Mouse (Mus musculus) lung, postnatal 4 days (tissue): ENCODE measurements at regions not wholly inside any gene's neighbourhood (a gene's known extent, or its start where the extent isn't known, plus 50 kb on each side); places are given as distances from the start of the nearest gene placed in this dataset.

Experiments used
- DNase-seq, 2 experiments: peaks; one replicate each; pipeline ENCODE4 v3.0.0; 2021

- no peak for DNase-seq
Observed at GRCm38 (mm10) chr2:56083226-56083625, 647.5 kb downstream of the Kcnj3 start.

GRCm38 (mm10) chr2:56109531-56109930, 673.8 kb downstream of the Kcnj3 start:
- no peak for DNase-seq

DNA sequence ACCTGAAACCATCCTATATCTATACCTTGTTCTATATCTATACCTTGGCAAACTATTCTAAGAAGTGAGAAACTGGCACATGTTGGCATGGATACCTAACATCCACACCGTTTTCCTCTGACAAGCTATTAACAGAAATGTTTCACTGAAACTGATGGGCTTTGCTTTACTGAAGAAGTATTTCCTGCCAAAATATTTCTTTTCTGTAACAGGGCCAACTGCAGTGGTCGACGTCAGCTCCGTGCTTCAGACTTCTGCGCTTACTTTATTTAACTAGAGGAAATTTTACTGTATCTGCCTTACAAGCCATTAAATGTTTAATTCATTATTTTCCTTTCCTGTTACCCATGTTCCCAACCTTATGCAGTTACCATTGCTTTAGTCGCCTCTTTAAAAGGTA, 674.2 kb downstream of the Kcnj3 start:
- DNase-seq = no peak

DNA sequence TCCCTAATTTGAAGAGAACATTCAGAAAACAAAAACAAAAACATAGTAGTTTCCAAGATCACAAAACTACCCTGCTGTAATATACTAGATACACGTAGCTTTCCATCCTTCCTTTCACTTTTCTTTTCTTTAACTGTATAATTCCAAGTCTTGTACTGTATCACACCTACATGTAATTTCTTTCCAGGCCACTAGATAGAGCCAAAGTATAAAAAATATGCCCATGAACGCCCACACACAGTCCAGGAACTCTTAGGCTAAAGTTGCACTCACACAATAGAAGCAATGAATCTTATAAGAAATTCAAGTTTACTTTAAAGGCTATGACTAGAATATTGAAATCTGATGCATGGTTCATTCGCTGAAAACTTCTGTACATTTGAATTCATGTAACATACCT, 678.7 kb downstream of the Kcnj3 start:
- peak in 1 of 2 experiments; percentile 4 for DNase-seq

- DNase-seq = no peak
Observed at GRCm38 (mm10) chr2:56119368-56119767, 683.6 kb downstream of the Kcnj3 start.

DNA sequence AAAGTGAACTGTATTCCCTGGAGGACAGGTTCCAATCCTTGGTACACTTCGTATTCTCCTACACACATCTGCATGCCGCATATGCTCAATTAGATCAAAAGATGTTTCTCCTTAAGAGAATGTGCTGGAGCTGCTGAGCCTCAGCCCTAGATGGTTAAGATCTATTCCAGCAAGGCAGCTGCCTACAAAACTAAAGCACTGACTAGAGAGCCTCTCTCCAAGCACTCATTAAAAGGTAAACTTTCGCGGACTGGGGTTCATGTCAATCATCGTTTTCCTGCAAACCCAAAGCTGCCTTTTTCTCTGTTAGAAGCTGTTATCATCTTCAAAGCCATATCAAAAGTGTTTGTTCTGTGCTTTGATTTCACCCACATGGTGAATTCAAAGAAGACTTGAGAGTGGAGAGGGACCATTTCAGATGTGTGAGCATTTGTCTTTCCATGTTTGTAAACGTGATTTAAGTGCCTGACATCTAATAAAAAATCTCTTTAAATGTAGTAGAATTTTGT, 711.4 kb downstream of the Kcnj3 start:
- DNase-seq = no peak

- no peak for DNase-seq
Observed at GRCm38 (mm10) chr2:56196449-56196848, 760.7 kb downstream of the Kcnj3 start.

DNA sequence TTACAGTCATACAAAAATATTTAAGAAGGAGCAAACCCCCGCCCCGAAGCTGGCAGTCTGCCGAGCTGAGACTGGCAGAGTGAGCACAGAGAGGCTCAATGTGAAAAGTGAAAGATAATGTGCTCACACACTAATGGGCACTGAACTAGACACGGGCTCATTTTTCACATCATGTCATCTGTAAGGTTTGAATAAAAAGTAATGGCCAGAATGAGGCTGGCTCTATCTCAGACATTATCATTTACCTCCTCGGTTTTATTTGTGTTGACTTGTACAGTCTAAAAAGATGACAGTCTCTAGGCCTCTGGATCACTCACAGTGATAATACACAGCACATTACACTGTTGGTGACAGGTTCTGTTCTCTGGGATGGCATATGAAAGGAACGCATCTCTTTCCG, 791.7 kb downstream of the Kcnj3 start:
- DNase-seq = no peak

GRCm38 (mm10) chr2:56233042-56233441, 797.3 kb downstream of the Kcnj3 start:
- DNase-seq = no peak

DNA sequence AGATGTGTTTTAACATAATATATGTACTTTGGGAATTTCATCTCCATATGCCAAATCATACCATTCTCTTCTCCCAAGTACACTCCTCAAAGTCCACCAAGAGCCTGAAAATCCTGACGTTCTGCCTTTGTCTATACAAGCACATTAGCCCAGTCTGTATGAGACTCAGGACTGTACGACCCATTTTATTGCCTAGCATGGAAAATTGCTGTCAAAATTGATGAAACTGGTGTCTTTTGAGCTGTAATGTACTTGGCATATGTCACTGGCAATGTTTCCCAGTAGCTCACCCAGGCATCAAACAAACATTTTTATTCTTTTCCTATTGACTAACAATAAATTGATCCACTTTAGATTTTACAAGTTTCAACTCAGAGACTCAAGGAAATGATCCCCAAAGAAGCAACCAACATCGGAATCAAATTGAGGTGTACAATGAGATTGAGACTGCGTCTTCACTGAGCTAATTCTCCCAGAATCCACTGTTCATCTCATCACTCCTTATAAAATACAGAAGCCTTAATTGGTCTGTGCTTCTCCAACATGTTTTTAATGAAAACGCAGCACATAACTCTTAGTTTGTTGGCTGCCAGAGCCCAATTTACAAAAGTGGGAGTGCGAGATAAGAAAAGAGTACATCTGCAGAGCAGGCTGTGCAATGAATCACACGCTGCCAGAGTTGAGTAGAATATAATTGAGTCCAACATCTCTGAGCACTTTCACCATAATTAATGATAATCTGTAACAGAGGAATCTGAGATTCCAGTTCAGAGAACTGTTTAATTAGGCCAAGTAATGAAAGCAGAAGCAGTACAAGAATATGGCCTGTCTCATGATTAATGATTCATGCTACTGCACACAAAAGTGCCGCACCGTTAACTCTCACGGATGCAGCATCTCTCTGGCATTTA, 821.5 kb downstream of the Kcnj3 start:
- no peak for DNase-seq

- DNase-seq = peak in 1 of 2 experiments; percentile 5
Observed at GRCm38 (mm10) chr2:56304920-56305319, 818.9 kb downstream of the Nr4a2 start.

- no peak for DNase-seq
Observed at GRCm38 (mm10) chr2:56321692-56322091, 802.1 kb downstream of the Nr4a2 start.

DNA sequence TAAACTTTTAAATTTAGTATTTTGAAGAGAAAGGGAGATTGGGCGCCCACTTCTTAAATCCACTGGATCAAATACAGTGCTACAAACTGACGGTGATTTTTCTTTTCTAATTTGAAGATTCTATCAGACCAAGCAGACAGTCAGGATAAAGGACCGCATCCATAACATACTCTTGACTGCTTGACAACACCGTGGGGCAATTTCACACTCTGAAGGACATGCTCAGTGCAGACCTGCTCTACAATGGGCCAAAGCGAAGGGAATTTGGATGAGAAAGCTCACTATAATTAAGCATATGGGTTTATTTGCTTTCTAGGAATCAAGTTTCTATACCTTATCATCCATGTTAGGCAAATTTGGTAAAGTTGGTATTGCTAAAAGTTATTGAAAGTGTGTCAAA, 801.3 kb downstream of the Nr4a2 start:
- no peak for DNase-seq

DNA sequence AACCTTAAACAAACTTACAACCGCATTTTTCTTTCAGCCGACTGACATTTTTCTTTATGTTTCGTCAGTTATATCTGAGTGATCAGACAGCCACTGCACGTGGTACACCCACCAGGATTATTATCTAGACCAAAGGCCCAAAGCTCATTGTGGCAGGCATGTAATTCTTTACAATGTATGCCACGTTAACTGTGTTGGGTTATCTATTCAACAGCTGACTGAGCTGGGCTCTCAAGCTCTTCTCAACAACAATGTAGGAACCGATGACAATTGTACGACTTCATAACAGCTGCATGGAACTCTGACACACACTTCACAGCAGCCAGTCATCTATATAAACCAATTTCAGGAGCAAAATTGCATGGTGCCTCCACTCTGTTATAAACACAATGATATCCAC, 787.8 kb downstream of the Nr4a2 start:
- no peak for DNase-seq

- DNase-seq = no peak
Observed at GRCm38 (mm10) chr2:56364065-56364464, 759.7 kb downstream of the Nr4a2 start.
